Mouse (Mus musculus): ENCODE results near the gene Afap1l2.

Gene Afap1l2

GRCm38 (mm10) chr19:57007291-57007690, 737 bp downstream of the Afap1l2 start:
- CTCF ChIA-PET, result no interaction called here

- CTCF ChIA-PET, result no interaction called here
Observed at GRCm38 (mm10) chr19:57006841-57007240, 1.2 kb downstream of the Afap1l2 start.

- CTCF ChIA-PET, result no interaction called here
Observed at GRCm38 (mm10) chr19:57005062-57005461, 3.0 kb downstream of the Afap1l2 start.

- CTCF ChIA-PET, result no interaction called here
Observed at GRCm38 (mm10) chr19:57003460-57003810, 4.6 kb downstream of the Afap1l2 start.

GRCm38 (mm10) chr19:57002741-57003459, 5.1 kb downstream of the Afap1l2 start:
- CTCF ChIA-PET, result no interaction called here

GRCm38 (mm10) chr19:57001926-57002325, 6.1 kb downstream of the Afap1l2 start:
- CTCF ChIA-PET, result interaction anchor here (0.6 kb wide), 1 partner anchor 39 kb away, joined by 6 read pairs; no protein-coding TSS in a partner anchor

- CTCF ChIA-PET, result no interaction called here
Observed at GRCm38 (mm10) chr19:57000592-57000991, 7.4 kb downstream of the Afap1l2 start.

- CTCF ChIA-PET, result no interaction called here
Observed at GRCm38 (mm10) chr19:56999781-57000180, 8.2 kb downstream of the Afap1l2 start.

- CTCF ChIA-PET, result interaction anchor here (0.7 kb wide), 1 partner anchor 286 kb away, joined by 16 read pairs; no protein-coding TSS in a partner anchor
Observed at GRCm38 (mm10) chr19:56998910-56999309, 9.1 kb downstream of the Afap1l2 start.

- CTCF ChIA-PET, result interaction anchor here (0.7 kb wide), 1 partner anchor 286 kb away, joined by 16 read pairs; no protein-coding TSS in a partner anchor
Observed at GRCm38 (mm10) chr19:56998331-56998730, 9.7 kb downstream of the Afap1l2 start.

- CTCF ChIA-PET, result no interaction called here
Observed at GRCm38 (mm10) chr19:56997164-56997599, 10.8 kb downstream of the Afap1l2 start.

GRCm38 (mm10) chr19:56995441-56995840, 12.6 kb downstream of the Afap1l2 start:
- CTCF ChIA-PET, result no interaction called here

- CTCF ChIA-PET, result interaction anchor here (0.6 kb wide), 1 partner anchor 30 kb away, joined by 11 read pairs; no protein-coding TSS in a partner anchor
Observed at GRCm38 (mm10) chr19:56994653-56995052, 13.4 kb downstream of the Afap1l2 start.

GRCm38 (mm10) chr19:56993763-56994162, 14.3 kb downstream of the Afap1l2 start:
- CTCF ChIA-PET, result no interaction called here

- CTCF ChIA-PET, result no interaction called here
Observed at GRCm38 (mm10) chr19:56992978-56993545, 15.0 kb downstream of the Afap1l2 start.

GRCm38 (mm10) chr19:56990367-56991111, 17.5 kb downstream of the Afap1l2 start:
- CTCF ChIA-PET, result no interaction called here

GRCm38 (mm10) chr19:56989171-56989570, 18.9 kb downstream of the Afap1l2 start:
- CTCF ChIA-PET, result no interaction called here

GRCm38 (mm10) chr19:56984229-56984628, 23.8 kb downstream of the Afap1l2 start:
- CTCF ChIA-PET, result no interaction called here

- CTCF ChIA-PET, result interaction anchor here (0.5 kb wide), 1 partner anchor 337 kb away, joined by 11 read pairs; no protein-coding TSS in a partner anchor
Observed at GRCm38 (mm10) chr19:56983757-56984156, 24.3 kb downstream of the Afap1l2 start.

- CTCF ChIA-PET, result no interaction called here
Observed at GRCm38 (mm10) chr19:56981760-56982159, 26.3 kb downstream of the Afap1l2 start.

GRCm38 (mm10) chr19:56980803-56981202, 27.2 kb downstream of the Afap1l2 start:
- CTCF ChIA-PET, result no interaction called here
